Mouse (Mus musculus) heart, adult 2 months (tissue): ENCODE results near the gene St7l. TPM values are rescaled to one million over a fixed set of nuclear protein-coding genes. Genes with fewer than 3 reads are reported as not detected.
"Not testable (repeated sequence)": the region's sequence is repeated elsewhere in the genome, so short reads cannot be mapped to it uniquely, and the experiment has no call there.

Source experiments
- DNase-seq, 2 experiments: peaks; one replicate each; pipeline ENCODE4 v3.0.0; 2021
- H3K27ac ChIP-seq: fragments of 200-600 bp; 2 replicates; pipeline ENCODE4 v1.8.1; 2022
- H3K27me3 ChIP-seq: fragments of 200-500 bp; 2 replicates; pipeline ENCODE4 v1.6.1; 2012; ENCODE audit warnings: mild to moderate bottlenecking, low read length, inconsistent platforms, mixed read lengths; ENCODE audit not compliant: control insufficient read depth, insufficient read depth
- H3K36me3 ChIP-seq: fragments of 200-500 bp; 2 replicates; pipeline ENCODE4 v1.6.1; 2012; ENCODE audit warnings: low read length, inconsistent platforms; ENCODE audit not compliant: control insufficient read depth, insufficient read depth
- H3K4me1 ChIP-seq: fragments of 200-500 bp; 2 replicates; pipeline ENCODE4 v1.6.1; 2011; ENCODE audit warnings: low read length; ENCODE audit not compliant: control insufficient read depth, insufficient read depth
- H3K4me3 ChIP-seq: fragments of 200-600 bp; 2 replicates; pipeline ENCODE4 v1.8.1; 2022
- H3K79me2 ChIP-seq: fragments of 200-500 bp; replicated peaks from 2 replicates; pipeline ENCODE4 v1.6.1; 2012; ENCODE audit warnings: mild to moderate bottlenecking, inconsistent platforms, low read length, moderate library complexity, mixed read lengths; ENCODE audit not compliant: control insufficient read depth, insufficient read depth
- H3K9ac ChIP-seq: fragments of 200-500 bp; 2 replicates; pipeline ENCODE4 v1.6.1; 2012; ENCODE audit warnings: low read depth, mild to moderate bottlenecking, control low read depth, inconsistent platforms, low read length, mixed read lengths
- CTCF ChIP-seq: fragments of 200-600 bp; IDR thresholded peaks from 2 replicates; pipeline ENCODE4 v1.8.1; 2022; ENCODE audit warnings: antibody characterized with exemption, mild to moderate bottlenecking, moderate library complexity
- EP300 ChIP-seq: fragments of 200-500 bp; IDR thresholded peaks from 2 replicates; pipeline ENCODE4 v1.6.1; 2011; ENCODE audit warnings: low read depth, low read length, control low read depth; ENCODE audit not compliant: insufficient read depth
- POLR2A ChIP-seq: fragments of 200-500 bp; IDR thresholded peaks from 2 replicates; pipeline ENCODE4 v1.6.1; 2011; ENCODE audit warnings: mild to moderate bottlenecking, low read depth, low read length, control low read depth; ENCODE audit not compliant: insufficient read depth
- WGBS: fragments of 180-500 bp; shearing (Covaris S2); methylation state at CpG from one replicate; pipeline ENCODE4 v1.1.7; 2018; 5-methylcytosine and 5-hydroxymethylcytosine counted together
- intact Hi-C: fragments of 180-260 bp; cut with DNase I; formaldehyde crosslinking; loops from one replicate; pipeline ENCODE4 v1.15.1; 2025
- polyA plus RNA-seq: library from polyadenylated mRNA; depleted of rRNA; stranded (reverse); fragments of >200 nt; gene quantifications from 2 replicates; pipeline ENCODE4 v1.2.3, GENCODE M21; 2012
- total RNA-seq, 2 experiments: library from RNA; stranded (reverse); gene quantifications; 2 replicates each; pipeline ENCODE4 v1.2.3; 2021

Gene St7l
- total and polyA plus RNA-seq, 3 experiments, result 3.7 to 19.3 (median 16.7) TPM

- Histone ChIP-seq H3K36me3 (peaks cover 31% of the 10 kb centered on the region), H3K9ac (peak overlapping the region; percentile 99), H3K27ac (peak overlapping the region; percentile 97), H3K27me3 (no peaks in the 10 kb centered on the region), H3K4me1 (peaks cover 4% of the 10 kb centered on the region), H3K4me3 (peak overlapping the region; percentile 100), H3K79me2 (peaks cover 5% of the 10 kb centered on the region)
- TF ChIP-seq EP300 (no peak), POLR2A (no peak), CTCF (no peak)
- WGBS, result under 1% methylated on average over 12 of the region's 12 CpGs
- no peak for DNase-seq
- intact Hi-C loops, result loop anchor here (2.0 to 5.0 kb wide), 2 partner anchors 85 to 102 kb away; partner anchors contain the start of genes Fam19a3 and Ppm1j
Observed at GRCm38 (mm10) chr3:104865341-104865788, 1.6 kb downstream of the St7l start.

GRCm38 (mm10) chr3:104866674-104867073, 2.9 kb downstream of the St7l start:
- H3K79me2 ChIP-seq, H3K27me3 ChIP-seq, H3K9ac ChIP-seq, DNase-seq, H3K4me1 ChIP-seq, H3K4me3 ChIP-seq, H3K27ac ChIP-seq: not testable (repeated sequence)
- H3K36me3 ChIP-seq, result peaks cover 23% of the 10 kb centered on the region
- intact Hi-C loops, result loop anchor here (5.0 kb wide), 1 partner anchor 101 kb away; no protein-coding TSS in a partner anchor

- no peak overlapping the region for H3K9ac ChIP-seq
- TF ChIP-seq CTCF, result peak; percentile 32
- no peak for TF ChIP-seq POLR2A
- no peak for TF ChIP-seq EP300
- H3K79me2 ChIP-seq, result peaks cover 2% of the 10 kb centered on the region; the same call in 1 of the 2 replicates
- no peak overlapping the region for H3K27ac ChIP-seq
- H3K4me3 ChIP-seq, result no peak overlapping the region
- intact Hi-C loops, result loop anchor here (5.0 kb wide), 1 partner anchor 98 kb away; no protein-coding TSS in a partner anchor
- DNase-seq, result no peak
- H3K4me1 ChIP-seq, result no peaks in the 10 kb centered on the region; the same call in none of the 2 replicates
- H3K27me3 ChIP-seq, result no peaks in the 10 kb centered on the region
- peaks cover 9% of the 10 kb centered on the region for H3K36me3 ChIP-seq
Observed at GRCm38 (mm10) chr3:104869611-104870010, 5.8 kb downstream of the St7l start.

- H3K4me3 ChIP-seq, result no peak overlapping the region
- no peaks in the 10 kb centered on the region for H3K36me3 ChIP-seq
- DNase-seq, result no peak
- H3K4me1 ChIP-seq, result no peaks in the 10 kb centered on the region
- H3K27ac ChIP-seq, result no peak overlapping the region
- no peaks in the 10 kb centered on the region for H3K79me2 ChIP-seq
- no peaks in the 10 kb centered on the region for H3K27me3 ChIP-seq
- 92% methylated on average over 3 of the region's 3 CpGs for WGBS
- H3K9ac ChIP-seq, result no peak overlapping the region
- no peak for TF ChIP-seq CTCF
- no peak for TF ChIP-seq POLR2A
- TF ChIP-seq EP300, result no peak
- intact Hi-C loops, result no loop called here
Observed at GRCm38 (mm10) chr3:104888585-104888984, 24.8 kb downstream of the St7l start.

- intact Hi-C loops, result no loop called here
- Histone ChIP-seq H3K27me3 (no peaks in the 10 kb centered on the region), H3K4me1 (no peaks in the 10 kb centered on the region), H3K27ac (no peak overlapping the region), H3K36me3 (no peaks in the 10 kb centered on the region), H3K9ac (no peak overlapping the region), H3K4me3 (no peak overlapping the region), H3K79me2 (no peaks in the 10 kb centered on the region)
- DNase-seq, result no peak
- TF ChIP-seq POLR2A, result no peak
- no peak for TF ChIP-seq CTCF
- TF ChIP-seq EP300, result no peak
- 74% methylated on average over 3 of the region's 3 CpGs for WGBS
Observed at GRCm38 (mm10) chr3:104896141-104896540, 32.3 kb downstream of the St7l start.

- DNase-seq, result no peak
- Histone ChIP-seq H3K79me2 (no peaks in the 10 kb centered on the region), H3K27ac (no peak overlapping the region), H3K4me3 (no peak overlapping the region), H3K4me1 (no peaks in the 10 kb centered on the region), H3K27me3 (no peaks in the 10 kb centered on the region), H3K36me3 (no peaks in the 10 kb centered on the region), H3K9ac (no peak overlapping the region)
- TF ChIP-seq CTCF (no peak), EP300 (no peak), POLR2A (no peak)
- WGBS, result 95% methylated on average over 4 of the region's 4 CpGs
- intact Hi-C loops, result no loop called here
Observed at GRCm38 (mm10) chr3:104901154-104901553, 37.3 kb downstream of the St7l start.
